Mouse (Mus musculus) lung, adult 2 months (tissue): ENCODE results near the gene Tcf20.

ENCODE experiments used
- CTCF ChIP-seq: fragments of 200-500 bp; IDR thresholded peaks from 2 replicates; pipeline ENCODE4 v1.5.1; 2011; ENCODE audit warnings: mild to moderate bottlenecking, low read length, control low read depth; ENCODE audit not compliant: insufficient read depth
- POLR2A ChIP-seq: fragments of 200-500 bp; IDR thresholded peaks from 2 replicates; pipeline ENCODE4 v1.6.1; 2011; ENCODE audit warnings: low read depth, mild to moderate bottlenecking, control low read depth, low read length, borderline replicate concordance; ENCODE audit errors: extremely low read depth

DNA sequence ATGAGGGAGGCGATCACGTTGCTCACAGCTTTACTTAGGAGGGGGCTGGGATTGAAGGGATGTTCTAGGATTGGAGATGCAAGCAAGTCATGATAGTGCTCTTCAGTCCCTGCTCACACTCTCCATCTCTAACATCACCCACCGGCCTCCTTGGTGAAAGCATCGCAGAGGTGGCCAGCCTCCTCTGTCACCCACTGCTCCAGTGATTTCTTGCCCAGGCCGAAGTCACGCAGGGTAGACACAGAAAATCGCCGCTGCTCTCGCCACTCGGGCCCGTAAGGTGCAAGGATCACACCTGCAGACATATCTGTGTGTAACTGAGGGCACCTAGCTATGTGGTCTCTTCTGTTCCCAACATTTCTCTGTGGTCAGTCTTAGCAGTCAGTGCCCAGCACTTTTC lies 195.1 kb downstream of the Tcf20 start:
- TF ChIP-seq CTCF (no peak), POLR2A (no peak)
